In the genomic region with DNA sequence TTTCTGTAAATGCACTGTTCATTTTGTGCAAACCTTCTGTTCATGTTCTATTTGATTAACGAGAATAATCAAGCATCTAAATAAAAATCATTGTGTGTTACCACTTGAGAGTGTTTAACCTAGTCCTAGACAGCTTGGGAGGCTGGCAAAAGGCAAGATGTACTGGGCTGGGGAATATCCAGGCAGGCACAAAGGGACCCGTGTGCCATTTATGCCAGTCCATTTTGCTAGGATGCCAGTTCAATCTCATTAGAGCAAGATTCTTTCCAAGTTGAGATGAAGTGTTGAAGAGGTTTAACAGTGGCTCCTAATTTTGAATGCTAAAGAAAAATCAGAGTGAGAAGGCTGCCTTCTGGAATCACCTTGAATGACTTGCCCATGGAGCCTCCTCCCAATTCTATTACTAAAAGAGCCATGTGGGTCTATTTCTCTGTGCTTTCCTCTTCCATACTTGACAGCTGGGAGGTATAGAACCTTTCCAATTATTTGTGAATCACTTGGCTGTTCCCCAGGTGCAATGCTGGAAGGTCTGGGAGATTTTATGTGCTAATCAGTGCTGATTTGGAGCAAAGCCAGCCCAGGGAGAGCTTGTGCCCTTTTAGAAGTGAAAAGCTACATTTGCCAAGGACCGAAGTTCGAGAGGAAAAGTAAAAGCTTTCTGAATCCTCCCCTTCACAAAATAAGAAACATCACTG, we compare ENCODE assay signal across 8 mouse cellular contexts.
DNase-seq lines count a peak whose midpoint lies in the region; ATAC-seq and TF ChIP-seq lines count a peak whose summit lies in the region.
"Had no signal": no experiment of that assay in that cellular context is flagged by ENCODE, and none has a peak within 500 bp of the region (broad histone marks: within the 10 kb centered on the region; RNA-seq: fewer than 3 reads in every experiment).

No protein-coding gene starts in this region.

- 43% methylated on average over 4 of the region's 4 CpGs for WGBS in midbrain, embryonic 10.5 days
- 53% methylated on average over 4 of the region's 4 CpGs for WGBS in midbrain, embryonic 11.5 days
- WGBS in forebrain, embryonic 11.5 days = 44% methylated on average over 4 of the region's 4 CpGs
- WGBS in neural tube, embryonic 14.5 days = 41% methylated on average over 4 of the region's 4 CpGs

- H3K9me3 ChIP-seq in midbrain, embryonic 10.5 days (replicated peaks) = no peaks in the 10 kb centered on the region
- no peaks in the 10 kb centered on the region for H3K9me3 ChIP-seq in midbrain, embryonic 11.5 days (ENCODE audit: control insufficient read depth, low read length)
- no peaks in the 10 kb centered on the region for H3K9me3 ChIP-seq in forebrain, embryonic 11.5 days (ENCODE audit: control insufficient read depth, low read length)
- no peaks in the 10 kb centered on the region for H3K9me3 ChIP-seq in neural tube, embryonic 14.5 days (ENCODE audit: control insufficient read depth, low read length)
- H3K9me3 ChIP-seq: heart, embryonic 13.5 days had no signal

- H3K4me1 ChIP-seq in midbrain, embryonic 10.5 days = peaks cover 30% of the 10 kb centered on the region
- peaks cover 13% of the 10 kb centered on the region for H3K4me1 ChIP-seq in midbrain, embryonic 11.5 days (ENCODE audit: control insufficient read depth, insufficient read depth, low read length)
- no peaks in the 10 kb centered on the region for H3K4me1 ChIP-seq in forebrain, embryonic 11.5 days (replicated peaks; ENCODE audit: control insufficient read depth, insufficient read depth, low read length)
- H3K4me1 ChIP-seq in neural tube, embryonic 14.5 days (ENCODE audit: control insufficient read depth, insufficient read depth, low read length) = peaks cover 8% of the 10 kb centered on the region; the same call in 1 of the 2 replicates

- ATAC-seq in midbrain, embryonic 11.5 days (ENCODE audit: low FRiP score) = no peak
- ATAC-seq in forebrain, embryonic 11.5 days (replicated peaks; ENCODE audit: low FRiP score) = peak; percentile 62
- peak; percentile 79; the same call in 1 of the 2 replicates for ATAC-seq in neural tube, embryonic 14.5 days (ENCODE audit: low read depth)

- H3K9ac ChIP-seq in midbrain, embryonic 11.5 days (ENCODE audit: low read length) = no peak overlapping the region
- H3K9ac ChIP-seq in forebrain, embryonic 11.5 days (ENCODE audit: low read length) = no peak overlapping the region
- H3K9ac ChIP-seq in neural tube, embryonic 14.5 days (replicated peaks; ENCODE audit: low read depth, low read length) = no peak overlapping the region
- H3K9ac ChIP-seq: heart, embryonic 13.5 days had no signal

- no peaks in the 10 kb centered on the region for H3K36me3 ChIP-seq in midbrain, embryonic 10.5 days
- H3K36me3 ChIP-seq in midbrain, embryonic 11.5 days (ENCODE audit: control insufficient read depth, insufficient read depth, low read length) = no peaks in the 10 kb centered on the region
- no peaks in the 10 kb centered on the region for H3K36me3 ChIP-seq in forebrain, embryonic 11.5 days (ENCODE audit: control insufficient read depth, insufficient read depth, low read length)
- no peaks in the 10 kb centered on the region for H3K36me3 ChIP-seq in neural tube, embryonic 14.5 days (ENCODE audit: control insufficient read depth, insufficient read depth, low read length)
- H3K36me3 ChIP-seq: heart, embryonic 13.5 days had no signal

- no peak for DNase-seq in midbrain, embryonic 10.5 days (ENCODE audit: low spot score)
- no peak for DNase-seq in midbrain, embryonic 11.5 days (ENCODE audit: low spot score, missing footprints)
- DNase-seq in forebrain, embryonic 11.5 days (ENCODE audit: low spot score) = peak; percentile 50
- DNase-seq in layer of hippocampus, adult 2 months (ENCODE audit: low spot score in 2 of 2) = peak; percentile 26 to 50
- no peak for DNase-seq in gastrocnemius, postnatal 4 days (ENCODE audit: low spot score in 2 of 2)
- no peak for DNase-seq in yolk sac, embryonic 10.5 days (ENCODE audit: low spot score)

- no peaks in the 10 kb centered on the region for H3K27me3 ChIP-seq in midbrain, embryonic 10.5 days (ENCODE audit: low read depth, poor library complexity, severe bottlenecking)
- no peaks in the 10 kb centered on the region for H3K27me3 ChIP-seq in midbrain, embryonic 11.5 days (ENCODE audit: control insufficient read depth, insufficient read depth, low read length)
- H3K27me3 ChIP-seq in forebrain, embryonic 11.5 days (ENCODE audit: control insufficient read depth, insufficient read depth, low read length) = no peaks in the 10 kb centered on the region
- H3K27me3 ChIP-seq in neural tube, embryonic 14.5 days (ENCODE audit: control insufficient read depth, insufficient read depth, low read length) = no peaks in the 10 kb centered on the region
- H3K27me3 ChIP-seq: heart, embryonic 13.5 days had no signal

- H3K27ac ChIP-seq in midbrain, embryonic 10.5 days (replicated peaks) = peak overlapping the region; percentile 70
- H3K27ac ChIP-seq in midbrain, embryonic 11.5 days (ENCODE audit: low read depth, low read length) = no peak overlapping the region; the same call in 1 of the 2 replicates
- H3K27ac ChIP-seq in forebrain, embryonic 11.5 days (ENCODE audit: low read depth, low read length) = 0 out of 2 replicates have a peak overlapping the region, but pooled peaks have one; percentile 26
- no peak overlapping the region for H3K27ac ChIP-seq in layer of hippocampus, adult 2 months
- H3K27ac ChIP-seq in neural tube, embryonic 14.5 days (ENCODE audit: low read depth, low read length) = peak overlapping the region; percentile 11; the same call in 1 of the 2 replicates

- H3K4me2 ChIP-seq in midbrain, embryonic 11.5 days = no peak overlapping the region
- no peak overlapping the region for H3K4me2 ChIP-seq in forebrain, embryonic 11.5 days (ENCODE audit: low read depth, low read length, severe bottlenecking)
- peak overlapping the region; percentile 15; the same call in 1 of the 2 replicates for H3K4me2 ChIP-seq in neural tube, embryonic 14.5 days (ENCODE audit: low read depth, low read length)
- H3K4me2 ChIP-seq: heart, embryonic 13.5 days had no signal

- no peak for TF ChIP-seq CTCF in layer of hippocampus, adult 2 months (conservative IDR thresholded peaks at IDR 0.05)

- H3K4me3 ChIP-seq in midbrain, embryonic 10.5 days = no peak overlapping the region
- H3K4me3 ChIP-seq in midbrain, embryonic 11.5 days (ENCODE audit: low read depth, low read length) = no peak overlapping the region
- H3K4me3 ChIP-seq in forebrain, embryonic 11.5 days (ENCODE audit: low read depth, low read length) = no peak overlapping the region
- H3K4me3 ChIP-seq in layer of hippocampus, adult 2 months = no peak overlapping the region
- H3K4me3 ChIP-seq in neural tube, embryonic 14.5 days (ENCODE audit: low read depth, low read length) = no peak overlapping the region
- H3K4me3 ChIP-seq: heart, embryonic 13.5 days had no signal

Comparison
In these comparisons a context has a peak if more than half of its experiments do, and no peak if none do; other contexts are left out.
1. H3K27ac ChIP-seq: peak in midbrain, embryonic 10.5 days (single experiment), forebrain, embryonic 11.5 days (single experiment) and neural tube, embryonic 14.5 days (single experiment); none in midbrain, embryonic 11.5 days (single experiment) and layer of hippocampus, adult 2 months (single experiment).
2. DNase-seq: peak in forebrain, embryonic 11.5 days (single experiment) and layer of hippocampus, adult 2 months (2 of 2); none in midbrain, embryonic 10.5 days (single experiment), midbrain, embryonic 11.5 days (single experiment), gastrocnemius, postnatal 4 days (0 of 2) and yolk sac, embryonic 10.5 days (single experiment).